Mouse (Mus musculus): ENCODE measurements around the gene 0610030E20Rik. TPM values are rescaled to one million over a fixed set of nuclear protein-coding genes. Genes with fewer than 3 reads are reported as not detected.

The 0610030E20Rik gene
- 33.0 and 36.0 TPM in 2 replicates for polyA plus RNA-seq (2015; fragmentation: Nextera tagmentation; extraction: Ambion mirVana)

- peak; percentile 71; the same call in 1 of the 2 replicates for ATAC-seq (ENCODE audit: insufficient number of reproducible peaks, low FRiP score, low TSS enrichment, low read depth)
- peak within 1 kb of the TSS; percentile 71 for H3K4me3 ChIP-seq (replicated peaks)
- peaks cover 27% of the 10 kb centered on the region for H3K36me3 ChIP-seq
Observed at GRCm38 (mm10) chr6:72347166-72347941, at the start of gene 0610030E20Rik. 0610030E20Rik (plus strand) TSS chr6:72347317.

GRCm38 (mm10) chr6:72297825-72298224, 49.3 kb upstream of the 0610030E20Rik start:
- WGBS, result 57% methylated on average over 3 of the region's 3 CpGs
- ATAC-seq (ENCODE audit: insufficient number of reproducible peaks, low FRiP score, low TSS enrichment, low read depth), result no peak
- no peak overlapping the region for H3K4me3 ChIP-seq (replicated peaks)
- no peaks in the 10 kb centered on the region for H3K36me3 ChIP-seq
- no peaks in the 10 kb centered on the region for H3K4me1 ChIP-seq
- no peak overlapping the region for H3K9ac ChIP-seq
- no peak overlapping the region for H3K27ac ChIP-seq (replicated peaks)
- no peaks in the 10 kb centered on the region for H3K27me3 ChIP-seq
- no peak overlapping the region for H3K4me2 ChIP-seq (replicated peaks)
- no peaks in the 10 kb centered on the region for H3K9me3 ChIP-seq (replicated peaks)

More at GRCm38 (mm10) chr6:72347166-72347941, at the start of gene 0610030E20Rik:
- under 1% methylated on average over 72 of the region's 72 CpGs for WGBS
- Histone ChIP-seq H3K9me3 (replicated peaks) (no peaks in the 10 kb centered on the region), H3K27me3 (no peaks in the 10 kb centered on the region), H3K4me2 (replicated peaks) (peak within 1 kb of the TSS; percentile 75), H3K27ac (replicated peaks) (peak within 1 kb of the TSS; percentile 91), H3K9ac (peak within 1 kb of the TSS; percentile 81), H3K4me1 (peaks cover 42% of the 10 kb centered on the region)

- Histone ChIP-seq H3K9ac (no peak overlapping the region), H3K9me3 (replicated peaks) (no peaks in the 10 kb centered on the region), H3K27ac (replicated peaks) (no peak overlapping the region), H3K4me2 (replicated peaks) (no peak overlapping the region), H3K27me3 (no peaks in the 10 kb centered on the region), H3K4me1 (no peaks in the 10 kb centered on the region), H3K4me3 (replicated peaks) (no peak overlapping the region), H3K36me3 (no peaks in the 10 kb centered on the region)
- ATAC-seq (ENCODE audit: insufficient number of reproducible peaks, low FRiP score, low TSS enrichment, low read depth), result no peak
- WGBS, result 86% methylated on average over 11 of the region's 11 CpGs
Observed at GRCm38 (mm10) chr6:72302349-72302925, 44.7 kb upstream of the 0610030E20Rik start.

- Histone ChIP-seq H3K9me3 (replicated peaks) (no peaks in the 10 kb centered on the region), H3K27me3 (no peaks in the 10 kb centered on the region), H3K9ac (no peak overlapping the region), H3K4me1 (no peaks in the 10 kb centered on the region), H3K4me2 (replicated peaks) (no peak overlapping the region), H3K36me3 (no peaks in the 10 kb centered on the region), H3K4me3 (replicated peaks) (no peak overlapping the region), H3K27ac (replicated peaks) (no peak overlapping the region)
- ATAC-seq (ENCODE audit: insufficient number of reproducible peaks, low FRiP score, low TSS enrichment, low read depth), result no peak
- 41% methylated on average over 9 of the region's 9 CpGs for WGBS
Observed at GRCm38 (mm10) chr6:72303510-72303909, 43.6 kb upstream of the 0610030E20Rik start.

GRCm38 (mm10) chr6:72312198-72312597, 34.9 kb upstream of the 0610030E20Rik start:
- ATAC-seq (ENCODE audit: insufficient number of reproducible peaks, low FRiP score, low TSS enrichment, low read depth), result no peak
- WGBS, result 90% methylated on average over 3 of the region's 3 CpGs
- Histone ChIP-seq H3K9me3 (replicated peaks) (no peaks in the 10 kb centered on the region), H3K4me2 (replicated peaks) (no peak overlapping the region), H3K27ac (replicated peaks) (no peak overlapping the region), H3K4me3 (replicated peaks) (no peak overlapping the region), H3K9ac (no peak overlapping the region), H3K4me1 (no peaks in the 10 kb centered on the region), H3K27me3 (no peaks in the 10 kb centered on the region), H3K36me3 (peaks cover 19% of the 10 kb centered on the region)

GRCm38 (mm10) chr6:72313124-72313867, 33.8 kb upstream of the 0610030E20Rik start:
- H3K36me3 ChIP-seq, result peaks cover 30% of the 10 kb centered on the region
- H3K9ac ChIP-seq, result no peak overlapping the region
- no peaks in the 10 kb centered on the region for H3K4me1 ChIP-seq
- no peaks in the 10 kb centered on the region for H3K27me3 ChIP-seq
- WGBS, result 88% methylated on average over 11 of the region's 11 CpGs
- no peak for ATAC-seq (ENCODE audit: insufficient number of reproducible peaks, low FRiP score, low TSS enrichment, low read depth)
- no peak overlapping the region for H3K4me2 ChIP-seq (replicated peaks)
- no peak overlapping the region for H3K27ac ChIP-seq (replicated peaks)
- no peaks in the 10 kb centered on the region for H3K9me3 ChIP-seq (replicated peaks)
- no peak overlapping the region for H3K4me3 ChIP-seq (replicated peaks)

- ATAC-seq (ENCODE audit: insufficient number of reproducible peaks, low FRiP score, low TSS enrichment, low read depth), result no peak
- Histone ChIP-seq H3K36me3 (peaks cover 50% of the 10 kb centered on the region), H3K9me3 (replicated peaks) (no peaks in the 10 kb centered on the region), H3K4me2 (replicated peaks) (no peak overlapping the region), H3K4me1 (no peaks in the 10 kb centered on the region), H3K27me3 (no peaks in the 10 kb centered on the region), H3K27ac (replicated peaks) (no peak overlapping the region), H3K9ac (no peak overlapping the region), H3K4me3 (replicated peaks) (no peak overlapping the region)
- WGBS, result 80% methylated on average over 2 of the region's 2 CpGs
Observed at GRCm38 (mm10) chr6:72315384-72315783, 31.7 kb upstream of the 0610030E20Rik start.

- no peak for ATAC-seq (ENCODE audit: insufficient number of reproducible peaks, low FRiP score, low TSS enrichment, low read depth)
- Histone ChIP-seq H3K36me3 (peaks cover 57% of the 10 kb centered on the region), H3K9me3 (replicated peaks) (no peaks in the 10 kb centered on the region), H3K4me3 (replicated peaks) (no peak overlapping the region), H3K27ac (replicated peaks) (no peak overlapping the region), H3K4me1 (no peaks in the 10 kb centered on the region), H3K9ac (no peak overlapping the region), H3K4me2 (replicated peaks) (no peak overlapping the region), H3K27me3 (no peaks in the 10 kb centered on the region)
- 50% methylated on average over 1 of the region's 1 CpGs for WGBS
Observed at GRCm38 (mm10) chr6:72316044-72316443, 31.1 kb upstream of the 0610030E20Rik start.

GRCm38 (mm10) chr6:72318440-72318839, 28.7 kb upstream of the 0610030E20Rik start:
- H3K9ac ChIP-seq, result no peak overlapping the region
- H3K9me3 ChIP-seq (replicated peaks), result no peaks in the 10 kb centered on the region
- H3K27me3 ChIP-seq, result no peaks in the 10 kb centered on the region
- no peak for ATAC-seq (ENCODE audit: insufficient number of reproducible peaks, low FRiP score, low TSS enrichment, low read depth)
- no peak overlapping the region for H3K4me3 ChIP-seq (replicated peaks)
- no peaks in the 10 kb centered on the region for H3K4me1 ChIP-seq
- peaks cover 69% of the 10 kb centered on the region for H3K36me3 ChIP-seq
- WGBS, result 75% methylated on average over 5 of the region's 5 CpGs
- no peak overlapping the region for H3K4me2 ChIP-seq (replicated peaks)
- H3K27ac ChIP-seq (replicated peaks), result no peak overlapping the region

- Histone ChIP-seq H3K27me3 (no peaks in the 10 kb centered on the region), H3K36me3 (peaks cover 74% of the 10 kb centered on the region), H3K9ac (no peak overlapping the region), H3K4me1 (no peaks in the 10 kb centered on the region), H3K4me2 (replicated peaks) (no peak overlapping the region), H3K4me3 (replicated peaks) (no peak overlapping the region), H3K27ac (replicated peaks) (no peak overlapping the region), H3K9me3 (replicated peaks) (no peaks in the 10 kb centered on the region)
- 74% methylated on average over 11 of the region's 11 CpGs for WGBS
- no peak for ATAC-seq (ENCODE audit: insufficient number of reproducible peaks, low FRiP score, low TSS enrichment, low read depth)
Observed at GRCm38 (mm10) chr6:72319019-72319418, 28.1 kb upstream of the 0610030E20Rik start.

GRCm38 (mm10) chr6:72322936-72323335, 24.2 kb upstream of the 0610030E20Rik start:
- Histone ChIP-seq H3K27ac (replicated peaks) (no peak overlapping the region), H3K9ac (no peak overlapping the region), H3K27me3 (no peaks in the 10 kb centered on the region), H3K36me3 (peaks cover 87% of the 10 kb centered on the region), H3K4me2 (replicated peaks) (no peak overlapping the region), H3K9me3 (replicated peaks) (no peaks in the 10 kb centered on the region), H3K4me1 (no peaks in the 10 kb centered on the region), H3K4me3 (replicated peaks) (no peak overlapping the region)
- ATAC-seq (ENCODE audit: insufficient number of reproducible peaks, low FRiP score, low TSS enrichment, low read depth), result no peak
- WGBS, result 85% methylated on average over 3 of the region's 3 CpGs
